Mouse (Mus musculus): Measurements from ENCODE around the gene Eif4g3. TPM values are rescaled to one million over a fixed set of nuclear protein-coding genes. Genes with fewer than 3 reads are reported as not detected.

Eif4g3 gene
- 19.9 and 22.2 TPM in 2 replicates for polyA plus RNA-seq (2015; fragmentation: Nextera tagmentation; extraction: Ambion mirVana)

DNA sequence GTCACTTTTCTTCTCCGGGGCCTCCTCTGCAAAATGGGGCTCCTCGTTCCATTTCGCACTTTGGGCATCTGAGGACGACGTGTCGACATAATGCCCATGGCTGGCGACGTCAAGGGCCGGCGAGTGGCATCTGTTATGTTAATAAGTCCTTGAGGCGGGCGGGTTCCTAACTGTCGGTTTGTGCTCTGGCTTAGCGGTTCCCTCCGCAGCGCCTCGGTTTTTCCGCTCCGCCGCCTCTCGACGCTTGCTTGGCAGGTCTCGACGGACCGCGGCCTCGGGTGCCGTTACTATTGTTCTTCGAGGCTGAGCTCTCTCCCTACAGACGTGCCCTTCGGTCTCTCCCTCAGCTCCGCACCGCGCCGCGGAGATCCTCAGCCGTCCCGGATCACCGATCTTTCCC, at the start of gene Eif4g3:
Eif4g3 (plus strand) TSS at position 133 of the 400 bp plus-strand sequence.
- peak within 1 kb of the TSS; percentile 98 for H3K4me3 ChIP-seq

DNA sequence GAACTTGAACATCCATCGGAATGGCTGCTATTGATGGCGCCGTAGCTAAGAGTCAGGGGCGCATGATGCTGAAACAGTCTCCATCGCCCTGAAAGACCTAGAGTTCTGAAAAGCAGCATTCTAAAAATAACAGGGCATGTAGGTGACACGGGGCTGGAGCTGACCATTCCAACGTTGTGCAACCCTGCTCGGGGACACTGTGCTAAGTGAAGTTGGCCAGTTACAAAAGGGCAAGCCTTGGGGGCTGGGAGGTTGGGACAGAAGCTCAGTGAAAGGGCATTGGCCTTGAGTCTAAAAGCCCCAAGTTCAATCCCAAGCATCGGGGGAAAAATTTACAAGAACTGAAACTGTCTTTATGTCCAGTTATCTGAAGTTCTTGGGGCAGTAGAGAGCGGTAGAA, 49.3 kb upstream of the Eif4g3 start:
- H3K4me2 ChIP-seq, result no peak overlapping the region
- peaks cover 88% of the 10 kb centered on the region for H3K36me3 ChIP-seq
- H3K9ac ChIP-seq, result no peak overlapping the region
- H3K27me3 ChIP-seq (replicated peaks), result no peaks in the 10 kb centered on the region
- WGBS, result 68% methylated on average over 10 of the region's 10 CpGs
- H3K4me1 ChIP-seq, result peaks cover 6% of the 10 kb centered on the region; the same call in 1 of the 2 replicates
- ATAC-seq (ENCODE audit: extremely low read depth, insufficient number of reproducible peaks, low FRiP score, low TSS enrichment), result no peak
- no peak overlapping the region for H3K4me3 ChIP-seq
- H3K9me3 ChIP-seq, result no peaks in the 10 kb centered on the region
- H3K27ac ChIP-seq (replicated peaks), result no peak overlapping the region

More for the DNA sequence above, at the start of gene Eif4g3:
- peak within 1 kb of the TSS; percentile 99 for H3K9ac ChIP-seq
- peaks cover 8% of the 10 kb centered on the region; the same call in 1 of the 2 replicates for H3K27me3 ChIP-seq (replicated peaks)
- WGBS, result 3% methylated on average over 39 of the region's 39 CpGs
- H3K27ac ChIP-seq (replicated peaks), result peak within 1 kb of the TSS; percentile 90
- peaks cover 32% of the 10 kb centered on the region for H3K4me1 ChIP-seq
- H3K9me3 ChIP-seq, result no peaks in the 10 kb centered on the region
- peaks cover 17% of the 10 kb centered on the region for H3K36me3 ChIP-seq
- peak; percentile 27; the same call in 1 of the 2 replicates for ATAC-seq (ENCODE audit: extremely low read depth, insufficient number of reproducible peaks, low FRiP score, low TSS enrichment)
- H3K4me2 ChIP-seq, result peak within 1 kb of the TSS; percentile 76

DNA sequence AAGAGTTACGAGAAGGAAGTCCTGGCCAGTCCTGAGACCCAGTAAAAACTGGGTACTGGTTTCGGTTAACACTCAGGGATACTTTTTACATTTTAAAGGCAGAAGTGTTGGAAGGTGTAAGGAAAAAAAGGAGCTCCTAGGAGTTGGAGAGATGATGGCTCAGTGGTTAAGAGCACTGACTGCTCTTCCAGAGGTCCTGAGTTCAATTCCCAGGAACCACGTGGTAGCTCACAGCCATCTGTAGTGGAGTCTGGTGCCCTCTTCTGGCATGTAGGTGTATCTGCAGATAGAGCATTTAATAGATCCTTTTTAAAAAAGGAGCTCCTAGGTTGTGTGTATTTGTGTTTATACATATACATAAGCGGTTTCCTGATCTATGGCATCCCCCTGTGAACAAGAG, 47.4 kb upstream of the Eif4g3 start:
- Histone ChIP-seq H3K9me3 (0 out of 2 replicates have a peak, but pooled peaks cover under 1% of the 10 kb centered on the region), H3K27me3 (replicated peaks) (no peaks in the 10 kb centered on the region), H3K9ac (no peak overlapping the region), H3K4me2 (no peak overlapping the region), H3K36me3 (peaks cover 88% of the 10 kb centered on the region), H3K4me1 (peaks cover 6% of the 10 kb centered on the region; the same call in 1 of the 2 replicates), H3K4me3 (no peak overlapping the region), H3K27ac (replicated peaks) (no peak overlapping the region)
- ATAC-seq (ENCODE audit: extremely low read depth, insufficient number of reproducible peaks, low FRiP score, low TSS enrichment), result no peak
- WGBS, result 68% methylated on average over 4 of the region's 4 CpGs

DNA sequence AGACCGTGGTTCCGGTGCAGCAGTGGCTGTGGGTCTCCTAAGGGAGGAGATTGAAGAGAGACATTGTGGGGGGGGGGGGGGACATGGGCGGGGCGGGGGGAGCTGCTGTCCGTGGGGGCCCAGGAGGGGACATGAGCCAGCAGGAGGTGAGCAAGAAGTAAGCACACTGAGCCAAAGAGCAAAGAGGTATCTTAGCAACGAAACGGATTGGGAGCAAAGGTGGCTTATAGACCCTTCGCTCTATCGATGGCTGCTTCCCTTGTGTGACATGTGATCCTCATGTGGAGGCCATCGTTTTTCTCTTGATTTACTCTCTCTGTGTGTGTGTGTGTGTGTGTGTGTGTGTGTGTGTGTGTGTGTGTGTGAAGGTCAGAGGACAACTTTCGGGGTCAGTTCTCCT, 46.4 kb upstream of the Eif4g3 start:
- no peak overlapping the region for H3K4me2 ChIP-seq
- no peaks in the 10 kb centered on the region for H3K27me3 ChIP-seq (replicated peaks)
- no peak for ATAC-seq (ENCODE audit: extremely low read depth, insufficient number of reproducible peaks, low FRiP score, low TSS enrichment)
- H3K4me3 ChIP-seq, result no peak overlapping the region
- H3K36me3 ChIP-seq, result peaks cover 88% of the 10 kb centered on the region
- no peak overlapping the region for H3K27ac ChIP-seq (replicated peaks)
- no peak overlapping the region for H3K9ac ChIP-seq
- H3K4me1 ChIP-seq, result peaks cover 6% of the 10 kb centered on the region; the same call in 1 of the 2 replicates
- H3K9me3 ChIP-seq, result 0 out of 2 replicates have a peak, but pooled peaks cover 4% of the 10 kb centered on the region
- WGBS, result 81% methylated on average over 8 of the region's 11 CpGs

DNA sequence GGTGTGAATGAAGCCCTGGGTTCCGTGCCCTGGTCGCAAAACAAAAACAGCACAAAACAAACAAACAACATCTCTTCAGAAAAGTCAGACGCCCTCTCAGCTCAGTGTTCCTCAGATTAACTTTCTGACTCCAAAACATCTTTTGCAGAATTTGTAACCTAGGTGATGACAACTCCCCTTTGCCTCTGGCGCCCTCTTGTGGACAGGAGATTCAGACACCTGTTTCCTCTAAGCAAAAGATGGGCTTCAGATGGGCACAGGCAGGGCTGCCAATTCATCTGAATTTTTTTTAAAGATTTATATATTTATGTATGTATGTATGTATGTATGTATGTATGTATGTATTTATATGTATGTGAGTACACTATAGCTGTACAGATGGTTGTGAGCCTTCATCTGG, 40.0 kb upstream of the Eif4g3 start:
- Histone ChIP-seq H3K4me3 (no peak overlapping the region), H3K36me3 (peaks cover 87% of the 10 kb centered on the region), H3K27me3 (replicated peaks) (no peaks in the 10 kb centered on the region), H3K4me2 (no peak overlapping the region), H3K27ac (replicated peaks) (no peak overlapping the region), H3K9ac (no peak overlapping the region), H3K9me3 (0 out of 2 replicates have a peak, but pooled peaks cover 4% of the 10 kb centered on the region), H3K4me1 (peaks cover 10% of the 10 kb centered on the region)
- no peak for ATAC-seq (ENCODE audit: extremely low read depth, insufficient number of reproducible peaks, low FRiP score, low TSS enrichment)
- WGBS, result 45% methylated on average over 4 of the region's 4 CpGs

DNA sequence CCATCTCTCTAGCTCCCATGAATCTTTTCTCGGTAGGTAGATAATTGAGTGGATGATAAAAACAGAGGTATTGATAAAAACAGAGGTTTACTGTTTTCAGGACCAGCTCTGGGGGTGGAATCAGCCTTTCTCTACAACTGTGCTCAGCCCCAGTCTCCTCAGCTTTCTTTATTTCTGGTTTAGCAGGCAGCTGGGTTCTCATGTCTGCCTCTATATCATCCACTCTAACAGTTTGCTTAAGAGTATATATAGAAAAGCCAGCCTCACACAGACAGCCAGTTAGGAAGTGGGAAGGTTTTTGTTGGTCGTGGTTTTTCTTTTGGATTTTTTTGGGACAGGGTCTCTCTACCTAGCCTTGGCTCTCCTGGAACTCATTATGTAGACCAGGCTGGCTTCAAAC, 38.6 kb upstream of the Eif4g3 start:
- H3K9ac ChIP-seq, result no peak overlapping the region
- no peak overlapping the region for H3K4me3 ChIP-seq
- no peak for ATAC-seq (ENCODE audit: extremely low read depth, insufficient number of reproducible peaks, low FRiP score, low TSS enrichment)
- 70% methylated on average over 2 of the region's 2 CpGs for WGBS
- 0 out of 2 replicates have a peak, but pooled peaks cover 4% of the 10 kb centered on the region for H3K9me3 ChIP-seq
- H3K36me3 ChIP-seq, result peaks cover 88% of the 10 kb centered on the region
- peak overlapping the region; percentile 5 for H3K27ac ChIP-seq (replicated peaks)
- H3K27me3 ChIP-seq (replicated peaks), result no peaks in the 10 kb centered on the region
- H3K4me1 ChIP-seq, result peaks cover 10% of the 10 kb centered on the region
- H3K4me2 ChIP-seq, result no peak overlapping the region

DNA sequence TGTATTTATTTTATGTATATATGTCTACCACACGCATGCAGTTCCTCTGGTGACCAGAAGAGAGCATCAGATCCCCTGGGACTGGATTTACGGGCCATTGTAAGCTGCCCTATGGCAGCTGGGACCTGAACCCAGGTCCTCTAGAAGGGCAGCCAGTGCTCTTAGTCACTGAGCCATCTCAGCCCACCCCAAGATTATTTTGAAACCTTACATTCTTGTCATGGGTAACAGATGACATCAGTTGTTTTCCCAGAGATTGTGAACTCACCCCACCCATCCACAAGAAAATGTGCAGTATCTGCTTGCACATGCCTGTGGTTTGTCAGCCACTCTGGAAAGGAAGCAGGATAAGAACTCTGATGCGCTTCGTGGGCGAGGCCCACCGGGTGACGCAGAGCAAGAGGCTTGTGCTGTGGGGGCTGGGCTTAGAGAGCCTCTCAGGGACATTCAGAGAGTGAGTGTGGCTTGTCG, 37.9 kb upstream of the Eif4g3 start:
- no peaks in the 10 kb centered on the region for H3K27me3 ChIP-seq (replicated peaks)
- 37% methylated on average over 8 of the region's 8 CpGs for WGBS
- peaks cover 10% of the 10 kb centered on the region for H3K4me1 ChIP-seq
- H3K9me3 ChIP-seq, result peaks cover 10% of the 10 kb centered on the region
- ATAC-seq (ENCODE audit: extremely low read depth, insufficient number of reproducible peaks, low FRiP score, low TSS enrichment), result peak; percentile 61; the same call in 1 of the 2 replicates
- no peak overlapping the region for H3K4me2 ChIP-seq
- peak overlapping the region; percentile 41; the same call in 1 of the 2 replicates for H3K27ac ChIP-seq (replicated peaks)
- no peak overlapping the region for H3K4me3 ChIP-seq
- H3K9ac ChIP-seq, result no peak overlapping the region
- H3K36me3 ChIP-seq, result peaks cover 88% of the 10 kb centered on the region

DNA sequence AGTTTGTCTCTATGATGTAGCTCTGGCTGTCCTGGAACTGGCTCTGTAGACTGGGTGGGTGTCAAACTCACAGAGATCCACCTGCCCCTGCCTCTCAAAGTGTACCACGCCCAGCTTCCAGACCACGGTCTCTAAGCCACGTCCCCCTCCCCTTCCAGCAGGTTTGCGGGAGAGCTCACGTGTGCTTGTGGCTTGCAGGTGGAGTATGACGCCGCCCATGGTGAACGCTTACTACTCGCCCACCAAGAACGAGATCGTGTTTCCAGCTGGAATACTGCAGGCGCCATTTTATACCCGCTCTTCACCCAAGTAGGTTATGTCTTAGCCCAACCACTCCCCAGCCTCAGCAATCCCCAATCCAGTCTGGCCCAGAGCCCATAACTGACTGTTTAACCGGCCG, 36.6 kb upstream of the Eif4g3 start:
- Histone ChIP-seq H3K9me3 (peaks cover 6% of the 10 kb centered on the region), H3K4me2 (no peak overlapping the region), H3K27ac (replicated peaks) (no peak overlapping the region), H3K36me3 (peaks cover 81% of the 10 kb centered on the region), H3K27me3 (replicated peaks) (no peaks in the 10 kb centered on the region), H3K9ac (no peak overlapping the region), H3K4me1 (peaks cover 21% of the 10 kb centered on the region), H3K4me3 (no peak overlapping the region)
- 93% methylated on average over 15 of the region's 15 CpGs for WGBS
- no peak for ATAC-seq (ENCODE audit: extremely low read depth, insufficient number of reproducible peaks, low FRiP score, low TSS enrichment)

DNA sequence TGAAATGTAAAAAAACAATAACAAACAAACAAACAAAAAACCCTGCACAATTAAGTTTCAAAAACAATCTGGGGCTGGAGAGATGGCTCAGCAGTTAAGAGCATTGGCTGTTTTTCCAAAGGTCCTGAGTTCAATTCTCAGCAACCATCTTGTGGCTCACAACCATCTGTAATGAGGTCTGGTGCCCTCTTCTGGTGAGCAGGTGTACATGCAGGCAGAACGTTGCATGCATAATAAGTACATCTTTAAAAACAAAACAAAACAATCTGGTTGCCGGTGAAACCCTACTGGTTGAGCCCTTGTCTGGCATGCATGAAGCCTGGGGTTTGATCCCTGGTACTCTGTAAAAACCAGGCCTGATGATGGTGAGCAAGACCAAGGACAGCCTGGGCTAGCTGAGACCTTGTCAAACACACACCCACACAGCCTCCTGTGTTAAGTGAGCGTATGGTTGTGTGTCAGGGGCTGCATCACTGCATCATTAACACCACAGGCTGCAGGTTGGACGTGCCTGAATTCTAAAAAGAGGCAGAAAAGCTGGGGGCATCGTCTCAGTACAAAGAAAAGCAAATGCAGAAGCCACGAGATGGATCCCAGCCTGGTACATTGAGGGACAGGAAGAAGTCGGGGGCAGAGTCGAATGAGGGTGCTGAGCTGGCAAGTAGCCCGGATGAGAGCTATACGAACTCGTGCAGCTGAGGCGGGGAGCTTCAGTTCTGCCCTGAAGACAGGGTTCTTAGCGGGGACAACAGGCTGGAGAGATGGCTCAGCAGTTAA, 32.7 kb upstream of the Eif4g3 start:
- H3K4me1 ChIP-seq, result peaks cover 18% of the 10 kb centered on the region
- ATAC-seq (ENCODE audit: extremely low read depth, insufficient number of reproducible peaks, low FRiP score, low TSS enrichment), result no peak
- H3K36me3 ChIP-seq, result peaks cover 89% of the 10 kb centered on the region
- peaks cover 6% of the 10 kb centered on the region for H3K9me3 ChIP-seq
- WGBS, result 71% methylated on average over 13 of the region's 13 CpGs
- no peak overlapping the region for H3K9ac ChIP-seq
- H3K4me2 ChIP-seq, result no peak overlapping the region
- H3K4me3 ChIP-seq, result no peak overlapping the region
- H3K27ac ChIP-seq (replicated peaks), result no peak overlapping the region
- no peaks in the 10 kb centered on the region for H3K27me3 ChIP-seq (replicated peaks)

DNA sequence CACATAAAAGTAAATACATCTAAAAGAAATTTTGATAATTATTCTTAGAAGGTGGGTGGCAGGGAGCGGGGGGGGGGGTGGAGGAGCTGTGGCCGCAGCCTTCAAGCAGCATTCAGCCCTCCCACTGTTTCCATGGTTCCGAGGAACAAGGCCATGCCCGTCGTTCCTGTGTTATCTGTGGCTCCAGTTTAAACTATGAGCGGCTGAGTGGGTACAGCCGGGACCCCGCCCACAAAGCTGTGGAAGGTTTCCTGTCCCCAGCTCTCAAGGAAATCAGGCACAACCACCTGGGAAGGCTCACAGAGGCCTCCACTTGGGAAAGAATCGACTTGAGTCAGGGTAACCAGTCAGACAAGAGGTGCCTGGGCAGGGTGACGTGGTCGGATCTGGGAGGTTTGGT, 32.1 kb upstream of the Eif4g3 start:
- Histone ChIP-seq H3K4me1 (peaks cover 14% of the 10 kb centered on the region), H3K27ac (replicated peaks) (0 out of 2 replicates have a peak overlapping the region, but pooled peaks have one; percentile 58), H3K9me3 (peaks cover 6% of the 10 kb centered on the region), H3K36me3 (peaks cover 90% of the 10 kb centered on the region), H3K4me3 (no peak overlapping the region), H3K4me2 (no peak overlapping the region), H3K9ac (no peak overlapping the region), H3K27me3 (replicated peaks) (no peaks in the 10 kb centered on the region)
- ATAC-seq (ENCODE audit: extremely low read depth, insufficient number of reproducible peaks, low FRiP score, low TSS enrichment), result no peak; the same call in 1 of the 2 replicates
- 33% methylated on average over 11 of the region's 11 CpGs for WGBS

DNA sequence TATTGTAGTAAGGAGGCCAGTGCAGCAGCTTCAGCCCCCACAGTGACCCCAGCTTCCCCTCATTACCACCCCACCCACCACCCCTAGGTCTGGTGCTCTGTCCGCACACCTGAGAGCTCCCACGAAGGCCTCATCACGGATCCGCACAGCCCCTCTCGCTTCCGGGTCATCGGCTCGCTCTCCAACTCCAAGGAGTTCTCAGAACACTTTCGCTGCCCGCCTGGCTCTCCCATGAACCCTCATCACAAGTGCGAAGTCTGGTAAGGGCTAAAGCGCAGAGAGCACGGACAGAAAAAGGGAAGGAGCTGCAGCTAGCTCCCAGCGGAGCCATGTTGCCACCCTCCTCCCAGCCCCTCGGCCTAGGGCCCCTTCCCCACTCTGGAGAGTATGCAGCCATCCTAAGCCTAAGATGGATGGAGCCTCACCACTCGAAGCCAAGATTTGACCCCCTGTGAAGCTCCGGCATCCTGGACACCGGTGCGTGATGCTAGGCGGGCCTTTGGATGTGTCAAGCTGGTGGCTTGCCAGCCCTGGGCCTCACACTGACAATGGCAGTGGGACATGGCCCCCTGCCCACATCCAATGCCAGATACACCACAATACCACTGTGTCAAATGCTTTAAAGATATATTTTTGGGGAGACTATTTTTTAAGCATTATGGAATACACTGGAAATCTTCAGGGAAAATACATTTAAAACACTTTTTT, 30.0 kb upstream of the Eif4g3 start:
- H3K9ac ChIP-seq, result no peak overlapping the region
- 90% methylated on average over 20 of the region's 20 CpGs for WGBS
- no peak overlapping the region for H3K4me3 ChIP-seq
- H3K4me2 ChIP-seq, result no peak overlapping the region
- peaks cover 11% of the 10 kb centered on the region for H3K4me1 ChIP-seq
- H3K36me3 ChIP-seq, result peaks cover 69% of the 10 kb centered on the region
- peaks cover 6% of the 10 kb centered on the region for H3K9me3 ChIP-seq
- no peaks in the 10 kb centered on the region for H3K27me3 ChIP-seq (replicated peaks)
- no peak for ATAC-seq (ENCODE audit: extremely low read depth, insufficient number of reproducible peaks, low FRiP score, low TSS enrichment)
- no peak overlapping the region for H3K27ac ChIP-seq (replicated peaks)
